Mouse (Mus musculus) small intestine, adult 2 months (tissue): ENCODE results near the gene Efhd2.

Source experiments
- CTCF ChIP-seq: fragments of 200-500 bp; IDR thresholded peaks from 2 replicates; pipeline ENCODE4 v1.5.1; 2012; ENCODE audit warnings: low read depth, mild to moderate bottlenecking, control low read depth, inconsistent platforms, low read length, moderate library complexity, mixed read lengths; ENCODE audit not compliant: insufficient replicate concordance, insufficient read length; ENCODE audit errors: extremely low read depth
- POLR2A ChIP-seq: fragments of 200-500 bp; IDR thresholded peaks from 2 replicates; pipeline ENCODE4 v1.6.1; 2012; ENCODE audit warnings: low read depth, mild to moderate bottlenecking, control low read depth, inconsistent platforms, low read length, moderate library complexity

DNA sequence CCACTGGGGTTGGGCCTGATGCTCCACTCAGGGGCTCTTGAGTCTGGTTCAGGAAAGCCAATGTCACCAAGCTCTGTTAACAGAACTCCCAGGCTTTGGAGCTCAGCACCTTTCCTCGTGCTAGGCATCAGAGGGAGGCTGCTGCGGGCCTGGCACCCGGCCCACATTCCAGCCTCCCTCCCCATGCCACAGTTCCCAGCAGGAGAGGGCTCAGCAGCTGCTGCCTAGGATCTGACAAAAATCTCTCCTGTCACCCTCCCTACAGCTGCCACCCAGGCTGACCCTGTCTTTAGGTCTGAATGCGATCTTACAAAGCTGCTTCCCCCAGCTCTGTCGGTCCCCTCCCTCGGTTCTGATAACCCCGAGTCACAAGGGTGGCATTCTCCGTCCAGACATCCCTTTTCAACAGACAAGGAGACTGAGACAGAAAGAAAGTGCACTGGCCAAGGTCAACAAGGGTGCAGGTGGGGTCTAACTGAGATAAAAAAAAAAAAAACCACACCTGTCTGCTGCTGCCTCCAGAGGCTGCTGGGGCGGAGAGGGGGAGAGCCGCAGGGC lies 7.7 kb downstream of the Efhd2 start:
- TF ChIP-seq CTCF (no peak), POLR2A (no peak)
